Mouse (Mus musculus) stomach, embryonic 16.5 days (tissue): ENCODE results near the gene Casp8. TPM values are rescaled to one million over a fixed set of nuclear protein-coding genes. Genes with fewer than 3 reads are reported as not detected.
"Not testable (repeated sequence)": the region's sequence is repeated elsewhere in the genome, so short reads cannot be mapped to it uniquely, and the experiment has no call there.

Experiments used
- ATAC-seq: fragments of 200-750 bp; cut with Nextera tagmentation; 2 replicates; pipeline ENCODE4 v1.8.0; 2017; ENCODE audit warnings: moderate number of reproducible peaks, moderate TSS enrichment; ENCODE audit not compliant: insufficient read depth, low FRiP score
- H3K27ac ChIP-seq: fragments of 300-500 bp; sonication (generic); 2 replicates; pipeline ENCODE4 v1.5.1; 2014; ENCODE audit warnings: low read length
- H3K27me3 ChIP-seq: fragments of 300-500 bp; sonication (generic); 2 replicates; pipeline ENCODE4 v1.6.1; 2014; ENCODE audit warnings: low read length, control low read depth, mixed read lengths; ENCODE audit not compliant: control insufficient read depth, insufficient read depth
- H3K36me3 ChIP-seq: fragments of 300-500 bp; sonication (generic); 2 replicates; pipeline ENCODE4 v1.6.1; 2014; ENCODE audit warnings: low read length; ENCODE audit not compliant: control insufficient read depth, insufficient read depth
- H3K4me1 ChIP-seq: fragments of 300-500 bp; sonication (generic); 2 replicates; pipeline ENCODE4 v1.6.1; 2014; ENCODE audit warnings: low read length, control low read depth, mixed read lengths; ENCODE audit not compliant: control insufficient read depth, insufficient read depth
- H3K4me2 ChIP-seq: fragments of 300-500 bp; sonication (generic); 2 replicates; pipeline ENCODE4 v1.6.1; 2014; ENCODE audit warnings: low read depth, low read length, mixed read lengths
- H3K4me3 ChIP-seq: fragments of 300-500 bp; sonication (generic); replicated peaks from 2 replicates; pipeline ENCODE4 v1.5.1; 2014; ENCODE audit warnings: mild to moderate bottlenecking, low read length
- H3K9ac ChIP-seq: fragments of 300-500 bp; sonication (generic); 2 replicates; pipeline ENCODE4 v1.6.1; 2014; ENCODE audit warnings: low read length
- H3K9me3 ChIP-seq: fragments of 300-500 bp; sonication (generic); replicated peaks from 2 replicates; pipeline ENCODE4 v1.6.1; 2016; ENCODE audit warnings: low read length, control low read depth; ENCODE audit not compliant: control insufficient read depth
- WGBS: fragments of 180-500 bp; shearing (Covaris S2); extraction: QIAGEN DNeasy Blood & Tissue Kit; methylation state at CpG from one replicate; pipeline ENCODE4 v1.1.7; 2014; 5-methylcytosine and 5-hydroxymethylcytosine counted together
- polyA plus RNA-seq: library from polyadenylated mRNA; unstranded; fragments of >200 nt; fragmentation: Nextera tagmentation; extraction: Ambion mirVana; gene quantifications from 2 replicates; pipeline ENCODE4 v1.2.1, GENCODE M21; 2015

Casp8 gene
- polyA plus RNA-seq, 1 experiment from 2014 or later: 44.2 TPM

DNA sequence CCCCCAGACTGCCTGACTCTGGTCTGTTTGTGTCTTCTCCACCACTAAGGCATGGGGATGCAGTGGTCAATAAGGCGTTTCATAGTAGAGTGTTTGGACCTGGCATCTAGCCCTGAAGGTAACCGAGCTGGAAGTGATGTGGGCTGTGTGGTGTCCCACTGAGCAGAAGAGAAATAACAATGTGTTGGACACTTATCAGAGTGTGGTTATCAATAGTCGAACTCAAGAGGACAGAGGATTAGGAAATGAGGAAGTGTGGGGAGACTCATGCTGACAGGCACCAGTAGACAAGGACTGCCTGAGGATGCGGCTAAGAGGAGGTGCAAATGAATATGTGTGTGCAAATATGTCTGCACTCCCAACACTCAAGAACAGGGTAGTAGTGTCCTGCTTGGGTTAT lies 81.3 kb downstream of the Casp8 start:
- ATAC-seq, H3K4me3 ChIP-seq, H3K9ac ChIP-seq, H3K4me1 ChIP-seq, H3K36me3 ChIP-seq, H3K27me3 ChIP-seq, H3K27ac ChIP-seq, H3K9me3 ChIP-seq, H3K4me2 ChIP-seq: not testable (repeated sequence)
- WGBS: 87% methylated on average over 4 of the region's 4 CpGs

DNA sequence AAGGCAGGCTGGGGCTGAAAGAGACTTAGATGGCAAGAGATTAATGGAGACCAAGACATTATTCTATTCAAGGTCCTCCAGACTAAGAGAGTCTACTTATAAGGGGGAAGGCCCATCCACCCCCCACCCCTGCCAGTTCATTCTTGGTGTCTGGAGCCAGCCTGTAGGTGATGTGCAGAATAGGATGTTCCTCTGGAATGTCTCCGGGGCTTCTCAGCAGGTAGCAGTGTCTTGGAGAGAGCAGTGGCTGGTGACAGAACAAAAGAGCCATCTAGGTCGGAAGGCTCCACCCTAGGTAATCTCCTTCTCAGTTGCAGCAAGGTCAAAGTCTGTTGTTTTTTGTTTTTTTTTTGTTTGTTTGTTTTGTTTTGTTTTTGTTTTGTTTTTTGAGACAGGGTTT lies 84.1 kb downstream of the Casp8 start:
- H3K9ac ChIP-seq, H3K36me3 ChIP-seq, H3K4me3 ChIP-seq, H3K4me1 ChIP-seq, ATAC-seq, H3K4me2 ChIP-seq, H3K27me3 ChIP-seq, H3K27ac ChIP-seq, H3K9me3 ChIP-seq: not testable (repeated sequence)
- WGBS: 85% methylated on average over 2 of the region's 2 CpGs

DNA sequence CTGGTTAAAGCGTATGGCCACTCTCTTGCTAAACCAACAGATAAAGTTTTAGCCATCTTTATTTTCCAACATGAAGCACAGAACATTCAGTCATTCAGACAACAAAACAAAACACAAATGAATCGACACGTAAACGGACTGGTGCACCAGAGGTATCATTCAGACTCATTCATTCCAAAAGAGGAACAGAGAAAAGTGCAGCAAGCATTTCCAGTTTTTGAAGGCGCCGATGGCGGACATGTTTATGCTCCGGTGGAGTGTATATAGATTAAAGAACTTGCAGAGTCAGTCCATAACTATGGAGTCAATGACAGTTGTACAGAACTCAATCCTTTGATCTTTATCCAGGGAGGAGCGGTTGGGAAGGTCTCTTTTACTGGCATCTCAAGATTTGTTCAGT lies 88.1 kb downstream of the Casp8 start:
- H3K4me3 ChIP-seq, H3K36me3 ChIP-seq, H3K9ac ChIP-seq, ATAC-seq, H3K27me3 ChIP-seq, H3K27ac ChIP-seq, H3K4me1 ChIP-seq, H3K9me3 ChIP-seq, H3K4me2 ChIP-seq: not testable (repeated sequence)
- WGBS: 91% methylated on average over 9 of the region's 9 CpGs

DNA sequence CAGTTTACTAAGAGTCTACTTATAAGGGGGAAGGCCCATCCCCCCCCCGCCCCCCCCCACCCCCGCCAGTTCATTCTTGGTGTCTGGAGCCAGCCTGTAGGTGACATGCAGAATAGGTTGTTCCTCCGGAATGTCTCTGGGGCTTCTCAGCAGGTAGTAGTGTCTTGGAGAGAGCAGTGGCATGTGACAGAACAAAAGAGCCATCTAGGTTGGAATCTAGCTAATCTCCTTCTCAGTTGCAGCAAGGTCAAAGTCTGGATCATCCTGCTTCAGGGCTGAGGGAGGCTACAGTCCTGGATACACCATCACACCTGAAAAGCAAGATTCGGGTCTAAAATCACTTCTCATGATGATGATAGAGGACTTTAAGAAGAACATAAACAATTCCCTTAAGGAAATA lies 90.5 kb downstream of the Casp8 start:
- no peak for ATAC-seq
- Histone ChIP-seq H3K9me3 (no peaks in the 10 kb centered on the region), H3K27ac (no peak overlapping the region), H3K27me3 (no peaks in the 10 kb centered on the region), H3K36me3 (no peaks in the 10 kb centered on the region), H3K4me2 (no peak overlapping the region), H3K9ac (no peak overlapping the region), H3K4me1 (no peaks in the 10 kb centered on the region), H3K4me3 (no peak overlapping the region)
- WGBS: 74% methylated on average over 4 of the region's 4 CpGs

DNA sequence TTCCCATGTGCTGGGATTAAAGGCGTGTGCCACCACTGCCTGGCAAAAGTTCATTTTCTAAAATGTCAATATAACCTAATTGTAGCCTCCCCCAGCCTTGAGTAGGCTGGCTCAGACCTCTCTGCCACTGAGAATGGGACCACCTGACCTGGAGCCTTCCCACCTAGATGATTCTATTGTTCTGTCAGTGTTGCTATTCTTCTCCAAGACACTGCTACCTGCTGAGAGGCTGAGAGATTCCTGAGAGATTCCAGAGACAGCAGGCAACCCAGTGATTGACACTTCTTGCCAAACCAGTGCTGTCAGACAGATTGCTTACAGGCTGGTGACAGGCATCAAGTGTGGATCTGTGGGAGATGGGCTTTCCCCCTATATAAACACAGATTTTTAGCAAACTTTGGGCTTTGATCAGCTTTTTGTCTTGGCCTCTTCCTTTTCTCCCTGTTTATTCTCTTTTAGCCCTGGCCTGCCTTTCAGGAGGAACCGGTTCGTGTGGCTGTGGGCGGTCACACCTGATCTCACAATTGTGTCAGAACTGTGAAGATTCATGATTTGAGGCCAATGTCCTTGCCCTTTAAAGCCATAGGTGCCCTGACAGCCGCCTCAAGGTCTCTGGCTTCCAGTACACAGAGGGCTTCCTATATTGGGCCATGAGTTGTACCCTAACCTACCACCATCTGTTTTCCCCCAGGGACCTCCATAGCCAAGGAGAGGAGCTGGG lies 94.8 kb downstream of the Casp8 start:
- Histone ChIP-seq H3K9me3 (no peaks in the 10 kb centered on the region), H3K27me3 (no peaks in the 10 kb centered on the region), H3K4me1 (no peaks in the 10 kb centered on the region), H3K27ac (peak overlapping the region; percentile 10; the same call in 1 of the 2 replicates), H3K36me3 (no peaks in the 10 kb centered on the region), H3K4me2 (no peak overlapping the region), H3K4me3 (no peak overlapping the region), H3K9ac (no peak overlapping the region)
- WGBS: 53% methylated on average over 5 of the region's 5 CpGs
- no peak for ATAC-seq

DNA sequence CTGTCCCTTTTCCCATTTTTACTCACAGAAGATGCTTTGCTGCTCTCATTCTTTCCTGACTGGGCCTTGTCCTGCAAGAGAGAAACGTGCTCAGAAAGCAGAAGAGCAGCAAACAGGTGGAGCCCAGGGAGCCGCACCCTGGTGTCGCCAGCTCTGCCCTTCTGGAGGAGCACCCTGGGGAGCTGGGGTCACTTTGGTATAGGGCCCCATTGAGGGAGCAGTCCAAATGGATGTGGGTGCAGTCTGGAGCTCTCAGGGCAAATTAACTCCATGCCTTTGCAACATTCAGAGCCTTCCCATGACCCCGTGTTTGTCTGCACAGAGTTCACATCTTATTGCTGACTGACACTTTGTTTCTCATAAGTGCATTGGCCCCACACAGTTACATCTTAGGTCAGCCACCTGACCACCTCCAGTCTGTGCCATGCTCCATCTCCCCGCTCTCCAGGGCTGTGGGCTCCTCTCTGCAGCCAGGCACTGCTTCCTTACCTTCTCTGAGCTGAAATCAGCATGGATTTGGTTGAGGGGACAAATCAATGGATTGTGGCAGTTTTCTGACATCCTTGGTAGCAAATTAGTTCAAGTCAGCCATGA lies 95.6 kb downstream of the Casp8 start:
- H3K27ac ChIP-seq, H3K36me3 ChIP-seq, ATAC-seq, H3K4me3 ChIP-seq, H3K4me2 ChIP-seq, H3K9ac ChIP-seq, H3K27me3 ChIP-seq, H3K4me1 ChIP-seq, H3K9me3 ChIP-seq: not testable (repeated sequence)
- 65% methylated on average over 4 of the region's 5 CpGs for WGBS

DNA sequence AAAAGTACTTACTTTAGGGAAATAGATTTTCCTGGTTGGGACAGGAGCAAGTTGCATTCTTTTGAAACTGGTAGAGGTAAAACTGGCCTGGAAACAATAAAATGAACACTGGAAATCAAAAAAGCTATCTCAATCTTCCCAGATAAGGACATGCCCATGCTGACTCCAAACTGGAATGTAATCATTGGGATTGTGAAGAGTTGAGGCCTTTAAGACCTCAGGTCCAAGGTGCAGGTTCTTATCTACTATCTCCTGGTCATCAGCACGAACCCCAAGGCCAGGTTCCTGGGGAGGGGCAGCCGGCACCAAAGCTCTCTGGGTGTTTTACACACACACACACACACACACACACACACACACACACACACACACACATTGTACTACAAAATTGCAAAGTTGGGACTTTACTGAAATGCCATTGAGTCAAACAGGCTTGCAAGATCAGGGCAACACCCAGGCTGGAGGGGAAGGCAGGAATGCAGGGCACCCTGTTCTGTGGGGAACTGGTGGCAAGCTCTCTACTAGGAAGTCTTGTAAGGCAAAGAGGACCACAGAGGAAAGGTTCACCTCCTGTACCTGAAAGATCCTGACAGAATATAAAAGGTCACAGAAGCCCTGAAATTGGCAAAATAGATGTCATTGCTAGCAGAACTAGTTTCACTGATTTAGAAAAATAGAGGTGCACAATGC lies 96.5 kb downstream of the Casp8 start:
- H3K9ac ChIP-seq, H3K27ac ChIP-seq, H3K4me1 ChIP-seq, H3K9me3 ChIP-seq, H3K27me3 ChIP-seq, H3K4me3 ChIP-seq, ATAC-seq, H3K36me3 ChIP-seq, H3K4me2 ChIP-seq: not testable (repeated sequence)
- WGBS: 53% methylated on average over 2 of the region's 2 CpGs

DNA sequence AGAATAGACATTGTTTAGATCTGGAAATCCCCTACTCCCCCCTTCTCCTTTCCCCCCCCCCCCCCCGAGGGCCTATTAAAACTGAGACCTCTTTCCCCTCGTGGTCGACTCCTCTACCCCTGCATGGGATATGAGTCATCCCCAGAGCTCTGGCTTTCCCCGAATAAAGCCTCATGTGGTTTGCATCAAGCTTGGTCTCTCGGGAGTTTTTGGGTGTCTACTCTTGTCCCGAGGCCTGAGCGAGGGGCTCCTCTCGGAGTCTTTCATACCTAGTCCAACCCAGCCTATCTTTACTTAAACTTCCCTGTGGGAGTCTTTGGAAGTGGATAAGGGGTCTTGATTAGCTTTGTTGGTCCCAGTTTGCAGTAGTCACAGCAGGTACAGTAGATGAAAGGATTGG lies 97.2 kb downstream of the Casp8 start:
- WGBS: 81% methylated on average over 7 of the region's 8 CpGs
- not testable (repeated sequence) for H3K4me1 ChIP-seq, H3K9me3 ChIP-seq, H3K27ac ChIP-seq, H3K4me2 ChIP-seq, ATAC-seq, H3K4me3 ChIP-seq, H3K27me3 ChIP-seq, H3K36me3 ChIP-seq, H3K9ac ChIP-seq
